Mouse (Mus musculus): ENCODE measurements around the gene B3gnt5. TPM values are rescaled to one million over a fixed set of nuclear protein-coding genes. Genes with fewer than 3 reads are reported as not detected.

The B3gnt5 gene
- polyA plus RNA-seq (2014; fragmentation: Illumina TruSeq; extraction: RNeasy Lipid Tissue Mini Kit (QIAGEN cat#74804); ENCODE audit: low read depth, low replicate concordance): 0.20 TPM

DNA sequence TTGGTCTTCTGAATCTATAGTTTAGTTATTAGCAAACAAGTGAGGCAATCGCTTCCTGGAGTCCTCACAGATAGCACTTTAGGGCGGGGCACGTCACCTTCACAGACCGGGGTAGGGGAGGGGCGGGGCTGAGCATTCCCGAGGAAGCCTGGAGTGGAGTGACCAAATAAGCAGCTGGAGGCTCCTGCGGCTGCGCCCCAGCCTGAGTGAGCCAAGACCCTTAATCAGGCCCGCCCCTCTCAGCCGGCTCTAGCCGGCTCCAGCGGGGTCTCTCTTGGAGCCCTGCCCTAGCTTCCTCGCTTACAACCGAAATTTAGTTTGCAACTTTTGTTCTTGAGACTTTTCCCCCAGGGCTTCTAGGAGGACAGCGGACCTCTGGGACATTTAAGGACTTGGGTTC lies at the start of gene B3gnt5:
Gene B3gnt5, plus strand, starts transcription at position 135 of the 400 bp plus-strand sequence.

Other genes with a start within 250 kb of the B3gnt5 start
- gene Olfr167, start 237.9 kb upstream of the B3gnt5 start, polyA plus RNA-seq (2014; fragmentation: Illumina TruSeq; extraction: RNeasy Lipid Tissue Mini Kit (QIAGEN cat#74804); ENCODE audit: low read depth, low replicate concordance): not detected
- gene Olfr168, start 224.7 kb upstream of the B3gnt5 start, polyA plus RNA-seq (2014; fragmentation: Illumina TruSeq; extraction: RNeasy Lipid Tissue Mini Kit (QIAGEN cat#74804); ENCODE audit: low read depth, low replicate concordance): not detected
- gene Olfr169, start 188.4 kb upstream of the B3gnt5 start, polyA plus RNA-seq (2014; fragmentation: Illumina TruSeq; extraction: RNeasy Lipid Tissue Mini Kit (QIAGEN cat#74804); ENCODE audit: low read depth, low replicate concordance): not detected
- gene Olfr170, start 148.3 kb upstream of the B3gnt5 start, polyA plus RNA-seq (2014; fragmentation: Illumina TruSeq; extraction: RNeasy Lipid Tissue Mini Kit (QIAGEN cat#74804); ENCODE audit: low read depth, low replicate concordance): not detected
- gene Olfr171, start 130.3 kb upstream of the B3gnt5 start, polyA plus RNA-seq (2014; fragmentation: Illumina TruSeq; extraction: RNeasy Lipid Tissue Mini Kit (QIAGEN cat#74804); ENCODE audit: low read depth, low replicate concordance): not detected
- not detected for gene Lamp3, start 53.8 kb upstream of the B3gnt5 start, polyA plus RNA-seq (2014; fragmentation: Illumina TruSeq; extraction: RNeasy Lipid Tissue Mini Kit (QIAGEN cat#74804); ENCODE audit: low read depth, low replicate concordance)
- gene Klhl6, start 222.8 kb downstream of the B3gnt5 start, polyA plus RNA-seq (2014; fragmentation: Illumina TruSeq; extraction: RNeasy Lipid Tissue Mini Kit (QIAGEN cat#74804); ENCODE audit: low read depth, low replicate concordance): 3.6 TPM